Mouse (Mus musculus): Measurements from ENCODE around the gene Kcnmb4. TPM values are rescaled to one million over a fixed set of nuclear protein-coding genes. Genes with fewer than 3 reads are reported as not detected.

Kcnmb4 gene
- total RNA-seq, 2 experiments from 2014 or later: 73.2 to 78.4 TPM

DNA sequence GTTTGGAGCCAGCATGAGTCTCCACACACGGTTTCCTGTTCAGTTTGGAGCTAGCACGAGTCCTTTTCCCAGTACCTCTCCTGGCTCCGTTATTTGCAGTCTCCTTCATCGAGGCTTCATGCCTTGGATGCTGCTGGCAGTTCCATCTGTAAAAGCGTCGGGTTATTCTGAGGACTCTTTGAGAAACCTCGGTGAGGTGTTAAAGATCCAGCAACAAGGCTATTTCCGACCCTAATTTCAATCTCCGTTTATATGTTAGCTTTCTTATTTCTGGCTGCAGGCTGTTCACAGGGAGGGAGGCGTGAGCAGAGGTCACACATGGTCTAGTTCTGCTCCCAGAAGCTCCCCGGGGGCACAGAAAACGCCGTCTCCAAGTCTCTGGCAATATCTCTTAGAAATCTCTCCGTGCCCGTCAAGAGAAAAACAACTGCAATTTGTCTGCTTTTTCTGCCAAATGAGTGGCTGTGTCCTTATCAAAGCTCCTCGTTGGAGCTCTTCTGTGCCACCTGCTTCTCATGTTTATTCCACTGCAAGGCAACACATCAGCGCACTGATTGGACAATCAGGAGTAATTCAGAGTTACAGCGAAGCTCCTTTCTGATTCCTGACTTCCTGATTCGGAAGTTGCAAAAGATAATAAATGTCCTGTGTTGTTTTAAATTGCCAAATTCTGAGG, 65.9 kb downstream of the Kcnmb4 start:
- no peak for TF ChIP-seq CTCF (conservative IDR thresholded peaks at IDR 0.05)
- DNase-seq (ENCODE audit: low spot score in 2 of 2): no peak
- Histone ChIP-seq H3K4me3 (no peak overlapping the region; the same call in 1 of the 2 replicates), H3K27ac (peak overlapping the region; percentile 15; the same call in 1 of the 2 replicates)

- no peak for DNase-seq (ENCODE audit: low spot score in 2 of 2)
- TF ChIP-seq CTCF (conservative IDR thresholded peaks at IDR 0.05): no peak
- H3K4me3 ChIP-seq: no peak overlapping the region
- no peak overlapping the region for H3K27ac ChIP-seq
Measured at GRCm38 (mm10) chr10:116405011-116405410, 68.7 kb downstream of the Kcnmb4 start.

DNA sequence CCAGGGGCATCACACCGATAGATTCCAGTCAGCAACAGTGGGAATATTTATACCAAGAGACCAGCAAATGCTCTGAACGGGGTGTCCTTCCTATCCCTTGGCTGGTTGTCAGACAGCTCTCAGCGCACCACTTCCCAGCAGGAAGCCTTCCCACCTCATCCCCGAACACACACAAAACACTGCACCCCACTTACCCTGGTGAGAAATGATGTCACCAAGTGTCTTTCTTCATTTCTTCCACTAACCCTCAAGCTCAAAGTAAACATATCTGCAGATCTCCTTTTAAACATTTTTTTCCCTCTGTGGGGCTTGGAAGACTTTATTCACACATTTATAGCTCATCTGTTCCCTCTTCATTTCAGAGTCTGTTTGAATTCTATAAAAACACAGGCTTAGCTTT, 70.0 kb downstream of the Kcnmb4 start:
- no peak for TF ChIP-seq CTCF (conservative IDR thresholded peaks at IDR 0.05)
- Histone ChIP-seq H3K27ac (peak overlapping the region; percentile 49), H3K4me3 (no peak overlapping the region)
- no peak for DNase-seq (ENCODE audit: low spot score in 2 of 2)

- H3K27ac ChIP-seq: peak overlapping the region; percentile 49
- DNase-seq (ENCODE audit: low spot score in 2 of 2): no peak
Measured at GRCm38 (mm10) chr10:116402742-116403425, 70.8 kb downstream of the Kcnmb4 start.

DNA sequence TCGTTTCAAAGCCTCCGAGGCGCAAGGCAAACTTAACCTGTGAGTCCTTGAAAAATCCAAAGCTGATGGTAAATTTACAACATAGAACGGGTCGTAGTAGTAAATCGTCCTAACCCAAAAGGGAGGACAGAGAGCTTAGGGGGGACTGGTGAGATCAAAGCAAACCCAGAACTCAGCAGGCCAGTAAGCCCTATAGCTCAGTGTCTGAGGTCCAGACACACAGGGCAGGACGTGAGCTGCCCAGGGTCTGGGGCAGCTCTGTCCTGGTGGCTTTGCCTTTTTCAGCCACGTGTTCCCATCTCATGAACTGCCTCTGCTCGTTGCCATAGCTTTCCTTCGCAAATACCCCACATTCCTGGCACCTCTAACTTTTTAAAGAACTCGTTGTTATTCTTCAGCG, 75.7 kb downstream of the Kcnmb4 start:
- no peak overlapping the region for H3K27ac ChIP-seq
- no peak for TF ChIP-seq CTCF (conservative IDR thresholded peaks at IDR 0.05)
- DNase-seq (ENCODE audit: low spot score in 2 of 2): no peak
- H3K4me3 ChIP-seq: no peak overlapping the region

More at GRCm38 (mm10) chr10:116402742-116403425, 70.8 kb downstream of the Kcnmb4 start:
- no peak for TF ChIP-seq CTCF (conservative IDR thresholded peaks at IDR 0.05)
- H3K4me3 ChIP-seq: no peak overlapping the region

DNA sequence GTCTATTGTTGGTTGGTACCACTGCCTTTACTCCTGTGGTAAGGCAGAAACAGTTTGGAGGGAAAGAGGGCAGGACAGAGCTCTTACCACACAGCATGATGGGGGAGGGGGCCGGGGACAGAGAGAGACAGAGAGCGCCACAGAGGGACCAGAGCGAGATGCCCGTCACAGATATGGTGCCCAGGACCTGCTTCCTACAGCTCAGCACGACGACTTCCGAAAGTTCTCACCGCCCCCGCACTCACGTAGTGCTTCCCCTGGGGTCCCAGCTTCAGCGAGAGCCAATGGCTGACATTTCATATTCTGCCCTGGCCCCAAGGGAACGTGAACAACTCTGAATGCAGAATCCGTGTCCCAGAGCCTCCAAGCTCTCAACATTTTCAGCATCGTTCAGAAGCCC, 76.1 kb downstream of the Kcnmb4 start:
- Histone ChIP-seq H3K27ac (no peak overlapping the region), H3K4me3 (no peak overlapping the region)
- DNase-seq (ENCODE audit: low spot score in 2 of 2): no peak
- TF ChIP-seq CTCF (conservative IDR thresholded peaks at IDR 0.05): no peak

GRCm38 (mm10) chr10:116396966-116397365, 76.7 kb downstream of the Kcnmb4 start:
- no peak overlapping the region for H3K4me3 ChIP-seq
- H3K27ac ChIP-seq: no peak overlapping the region
- TF ChIP-seq CTCF (conservative IDR thresholded peaks at IDR 0.05): no peak
- no peak for DNase-seq (ENCODE audit: low spot score in 2 of 2)

GRCm38 (mm10) chr10:116396279-116396678, 77.4 kb downstream of the Kcnmb4 start:
- Histone ChIP-seq H3K4me3 (no peak overlapping the region), H3K27ac (no peak overlapping the region)
- no peak for TF ChIP-seq CTCF (conservative IDR thresholded peaks at IDR 0.05)
- no peak for DNase-seq (ENCODE audit: low spot score in 2 of 2)

DNA sequence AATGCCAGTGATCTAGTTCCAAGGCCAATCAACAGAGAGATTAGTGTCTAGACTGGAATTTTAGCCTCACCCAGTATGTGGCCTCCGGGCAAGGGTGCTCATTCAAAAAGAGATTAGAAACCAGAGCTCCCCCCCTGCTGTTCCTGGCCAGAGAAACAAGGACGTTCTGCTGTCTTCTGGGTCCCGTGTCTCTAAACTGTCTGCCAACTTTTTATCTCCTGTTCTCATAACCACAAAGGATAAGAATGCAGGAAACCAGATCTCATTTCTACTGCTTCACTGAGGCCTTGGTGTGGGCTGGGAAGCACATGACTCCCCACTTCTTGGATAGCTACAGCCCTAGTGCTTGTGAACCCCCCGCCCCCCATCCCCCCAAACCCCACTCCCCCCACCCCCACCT, 79.1 kb downstream of the Kcnmb4 start:
- Histone ChIP-seq H3K27ac (no peak overlapping the region), H3K4me3 (no peak overlapping the region)
- DNase-seq (ENCODE audit: low spot score in 2 of 2): no peak
- TF ChIP-seq CTCF (conservative IDR thresholded peaks at IDR 0.05): no peak

DNA sequence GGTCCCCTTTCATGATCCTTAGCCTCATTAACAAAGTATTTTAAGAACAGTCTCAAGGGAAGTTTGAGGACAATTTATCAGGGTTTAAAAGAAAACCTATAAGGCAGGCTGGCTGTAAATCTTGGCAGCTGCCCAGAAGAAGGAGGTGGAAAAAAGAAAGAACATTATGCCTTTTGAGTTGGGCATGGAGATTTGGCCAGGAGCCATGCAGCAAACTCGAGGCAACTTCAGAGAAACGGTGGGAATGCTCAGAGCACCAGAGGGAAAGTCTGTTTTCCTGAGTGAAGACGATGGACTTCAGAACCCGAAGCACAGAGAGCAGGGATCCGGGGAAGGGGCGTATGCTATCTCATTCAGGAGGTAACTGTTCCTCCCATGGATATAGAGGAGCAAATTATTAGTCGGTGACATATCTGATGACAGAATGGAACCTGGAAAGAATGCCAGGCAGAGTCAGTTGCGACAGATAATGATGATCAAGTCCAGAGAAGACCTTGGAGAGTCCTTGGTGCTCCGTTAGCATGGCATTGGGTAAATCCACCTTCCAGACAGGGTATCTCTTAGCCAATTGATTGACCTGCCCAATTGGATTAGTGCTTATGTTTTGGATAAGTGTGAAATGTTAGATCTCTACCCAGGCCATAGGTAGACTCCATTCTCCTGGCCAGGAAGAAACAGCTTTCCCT, 79.7 kb downstream of the Kcnmb4 start:
- DNase-seq (ENCODE audit: low spot score in 2 of 2): no peak
- Histone ChIP-seq H3K4me3 (no peak overlapping the region), H3K27ac (no peak overlapping the region)
- no peak for TF ChIP-seq CTCF (conservative IDR thresholded peaks at IDR 0.05)

GRCm38 (mm10) chr10:116388840-116389239, 84.8 kb downstream of the Kcnmb4 start:
- DNase-seq (ENCODE audit: low spot score in 2 of 2): no peak
- no peak for TF ChIP-seq CTCF (conservative IDR thresholded peaks at IDR 0.05)
- H3K4me3 ChIP-seq: no peak overlapping the region
- no peak overlapping the region for H3K27ac ChIP-seq

DNA sequence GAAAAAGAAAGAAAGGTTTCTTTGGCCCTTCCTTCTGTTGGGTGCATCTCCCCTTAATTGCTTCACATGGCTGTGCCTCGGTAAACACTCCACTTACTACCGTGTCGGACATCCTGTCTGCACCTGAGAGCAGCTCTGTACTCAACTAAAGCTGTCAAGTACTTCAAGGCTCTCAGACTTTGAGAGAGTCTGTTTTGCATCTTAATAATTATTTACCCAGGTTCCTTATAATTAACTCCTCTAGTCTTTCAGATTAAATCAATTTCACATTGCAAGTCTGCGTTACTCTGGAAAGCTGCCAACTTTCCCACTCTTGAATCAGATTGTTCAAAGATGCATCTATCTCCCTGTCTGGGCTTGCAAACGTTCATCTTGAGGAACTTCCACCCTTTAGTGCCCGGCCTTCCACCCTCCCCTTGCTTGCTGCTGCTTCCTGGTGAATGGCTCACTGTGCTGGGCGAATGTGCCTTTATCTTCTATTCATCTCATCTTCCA, 87.2 kb downstream of the Kcnmb4 start:
- TF ChIP-seq CTCF (conservative IDR thresholded peaks at IDR 0.05): no peak
- H3K27ac ChIP-seq: no peak overlapping the region
- no peak overlapping the region for H3K4me3 ChIP-seq
- DNase-seq (ENCODE audit: low spot score in 2 of 2): no peak

DNA sequence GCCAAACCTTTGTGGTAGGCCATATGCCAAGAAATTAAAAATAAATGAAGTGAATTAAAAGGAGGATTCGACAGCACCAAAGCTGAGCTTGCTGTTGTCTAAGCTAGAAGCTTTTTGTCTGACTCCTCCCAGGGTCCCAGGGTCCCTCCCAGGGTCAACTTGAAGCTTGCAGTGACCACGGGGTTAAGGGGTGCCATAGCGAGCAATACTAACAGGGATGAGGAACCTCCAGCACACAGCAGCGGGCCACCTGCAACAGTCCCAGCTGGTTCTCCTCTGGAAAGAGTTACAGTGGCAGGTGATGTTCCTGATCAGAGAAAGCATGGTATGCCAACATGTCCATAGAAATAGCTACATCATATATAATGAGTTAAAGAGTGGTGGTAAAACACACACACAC, 89.3 kb downstream of the Kcnmb4 start:
- TF ChIP-seq CTCF (conservative IDR thresholded peaks at IDR 0.05): no peak
- DNase-seq (ENCODE audit: low spot score in 2 of 2): no peak
- Histone ChIP-seq H3K27ac (no peak overlapping the region), H3K4me3 (no peak overlapping the region)

Measured in layer of hippocampus, adult 2 months (tissue).